Mouse (Mus musculus) ES-Bruce4 (cell line): Measurements from ENCODE around the gene Kcnk12.

ENCODE experiments used
- CTCF ChIP-seq: IDR thresholded peaks from one replicate; pipeline ENCODE4 v1.8.1; 2011; ENCODE audit warnings: low read depth, low read length
- EP300 ChIP-seq: IDR thresholded peaks from 2 replicates; pipeline ENCODE4 v1.6.1; 2011; ENCODE audit warnings: low read depth, low read length; ENCODE audit not compliant: insufficient read depth

GRCm38 (mm10) chr17:87744985-87745925 is 52.5 kb downstream of the Kcnk12 start:
- TF ChIP-seq EP300 (no peak), CTCF (no peak)
